ENCODE assay signal across 9 mouse cellular contexts in genomic region chr11:70765776-70766445, GRCm38 (mm10). TPM values are rescaled to one million over a fixed set of nuclear protein-coding genes. Genes with fewer than 3 reads are reported as not detected.
DNase-seq lines count a peak whose midpoint lies in the region; TF ChIP-seq lines count a peak whose summit lies in the region.
"Had no signal": no experiment of that assay in that cellular context is flagged by ENCODE, and none has a peak within 500 bp of the region (broad histone marks: within the 10 kb centered on the region; RNA-seq: fewer than 3 reads in every experiment).

No protein-coding gene starts in this region.

- WGBS in spleen, adult 2 months: 30% methylated on average over 16 of the region's 16 CpGs
- WGBS in small intestine, adult 2 months: 52% methylated on average over 16 of the region's 16 CpGs
- WGBS in cerebellum, adult 2 months: 75% methylated on average over 16 of the region's 16 CpGs

- no peak for TF ChIP-seq POLR2A in spleen, adult 2 months (IDR thresholded peaks at IDR 0.05; ENCODE audit: low read depth, low read length)
- TF ChIP-seq POLR2A in small intestine, adult 2 months (IDR thresholded peaks at IDR 0.05; ENCODE audit: low read depth, low read length): no peak
- no peak for TF ChIP-seq POLR2A in cerebellum, adult 2 months (IDR thresholded peaks at IDR 0.05; ENCODE audit: borderline replicate concordance, insufficient read depth, low read length)

- peak overlapping the region; percentile 59 for H3K27ac ChIP-seq in spleen, adult 2 months (ENCODE audit: insufficient read depth, low read length)
- peak overlapping the region; percentile 32 for H3K27ac ChIP-seq in small intestine, adult 2 months (ENCODE audit: insufficient read depth, low read depth, low read length)
- H3K27ac ChIP-seq in cerebellum, adult 2 months (ENCODE audit: insufficient read depth, low read length): no peak overlapping the region

- peaks cover 2% of the 10 kb centered on the region; the same call in 1 of the 2 replicates for H3K4me1 ChIP-seq in spleen, adult 2 months (ENCODE audit: control insufficient read depth, insufficient read depth, insufficient read length)
- peaks cover 6% of the 10 kb centered on the region; the same call in 1 of the 2 replicates for H3K4me1 ChIP-seq in small intestine, adult 2 months (ENCODE audit: control insufficient read depth, insufficient read depth, insufficient read length, low read length)
- peaks cover 10% of the 10 kb centered on the region for H3K4me1 ChIP-seq in cerebellum, adult 2 months (ENCODE audit: control insufficient read depth, insufficient read depth, low read length)

- TF ChIP-seq CTCF in spleen, adult 2 months (IDR thresholded peaks at IDR 0.05; ENCODE audit: extremely low read depth, insufficient read depth, insufficient read length, insufficient replicate concordance): no peak
- TF ChIP-seq CTCF in small intestine, adult 2 months (IDR thresholded peaks at IDR 0.05; ENCODE audit: extremely low read depth, insufficient read length, insufficient replicate concordance, low read depth, low read length): no peak
- TF ChIP-seq CTCF in cerebellum, adult 2 months (IDR thresholded peaks at IDR 0.05; ENCODE audit: borderline replicate concordance, insufficient read depth, low read depth, low read length): no peak

- no peaks in the 10 kb centered on the region for H3K36me3 ChIP-seq in spleen, adult 2 months (ENCODE audit: control insufficient read depth, insufficient read depth, low read length)
- peaks cover 2% of the 10 kb centered on the region; the same call in 1 of the 2 replicates for H3K36me3 ChIP-seq in small intestine, adult 2 months (ENCODE audit: control insufficient read depth, insufficient read depth, low read length)

- H3K27me3 ChIP-seq in spleen, adult 2 months (ENCODE audit: control insufficient read depth, insufficient read depth, low read length): no peaks in the 10 kb centered on the region
- no peaks in the 10 kb centered on the region for H3K27me3 ChIP-seq in small intestine, adult 2 months (ENCODE audit: control insufficient read depth, insufficient read depth, low read length)
- no peaks in the 10 kb centered on the region for H3K27me3 ChIP-seq in cerebellum, adult 2 months (ENCODE audit: control insufficient read depth, insufficient read depth, low read length)

- no peak overlapping the region for H3K4me3 ChIP-seq in spleen, adult 2 months (ENCODE audit: extremely low read depth, insufficient read depth, insufficient read length)
- H3K4me3 ChIP-seq in small intestine, adult 2 months (ENCODE audit: low read depth, low read length): no peak overlapping the region
- H3K4me3 ChIP-seq in cerebellum, adult 2 months (replicated peaks; ENCODE audit: insufficient read depth, low read depth, low read length): no peak overlapping the region

- peak; percentile 64 to 84 for DNase-seq in adrenal gland, adult (ENCODE audit: inconsistent age in 2 of 2, low spot score in 1 of 2)
- DNase-seq in adrenal gland, postnatal 4 days (ENCODE audit: low spot score in 2 of 2): no peak
- no peak for DNase-seq in spleen, adult 2 months (ENCODE audit: low read depth in 1 of 2, low spot score in 2 of 2)
- DNase-seq in spleen, postnatal 36 days (ENCODE audit: low spot score in 2 of 2): no peak
- peak; percentile 65 for DNase-seq in heart, postnatal 4 days
- DNase-seq in testis, postnatal 10 days (ENCODE audit: low spot score): no peak
- DNase-seq in cerebellum, adult 2 months: no peak
- DNase-seq: retina, postnatal 1 day had no signal

RNA-seq across cellular contexts. Expression of gene Zfp3, which starts 1.9 kb away (rescaled TPM):
- total RNA-seq in adrenal gland, postnatal 4 days (2021): 10 to 100 TPM; 12.9 to 13.2 TPM
- polyA plus RNA-seq in spleen, adult 2 months (2012; rRNA removed): 1.2 and 1.4 TPM in 2 replicates
- 10 to 100 TPM; 11.8 to 12.1 TPM for total RNA-seq in heart, postnatal 4 days (2021)
- polyA plus RNA-seq in small intestine, adult 2 months (2012; rRNA removed): 0.61 and 0.72 TPM in 2 replicates
- polyA plus RNA-seq in cerebellum, adult 2 months (2012; rRNA removed): 10.4 and 11.1 TPM in 2 replicates

RNA-seq across cellular contexts. Expression of gene Scimp, which starts 46.5 kb away (rescaled TPM):
- under 1 TPM; 0.48 to 0.68 TPM for total RNA-seq in adrenal gland, postnatal 4 days (2021)
- 6.8 and 7.6 TPM in 2 replicates for polyA plus RNA-seq in spleen, adult 2 months (2012; rRNA removed)
- not detected for total RNA-seq in heart, postnatal 4 days (2021)
- 0.70 and 0.94 TPM in 2 replicates for polyA plus RNA-seq in small intestine, adult 2 months (2012; rRNA removed)
- polyA plus RNA-seq in cerebellum, adult 2 months (2012; rRNA removed): 0.10 TPM in 1 of 2 replicates, not detected in the other

Comparison
In these comparisons a context has a peak if more than half of its experiments do, and no peak if none do; other contexts are left out.
1. DNase-seq: peak in adrenal gland, adult (2 of 2) and heart, postnatal 4 days (single experiment); none in adrenal gland, postnatal 4 days (0 of 2), spleen, adult 2 months (0 of 2), spleen, postnatal 36 days (0 of 2), testis, postnatal 10 days (single experiment) and cerebellum, adult 2 months (0 of 2).